Mouse (Mus musculus) liver, postnatal 0 days (tissue): Measurements from ENCODE around the gene Slx4ip.
"Not testable (repeated sequence)": the region's sequence is repeated elsewhere in the genome, so short reads cannot be mapped to it uniquely, and the experiment has no call there.

Experiments used
- CTCF ChIP-seq: sonication (generic); IDR thresholded peaks from 2 replicates; pipeline ENCODE4 v1.5.1; 2016; ENCODE audit warnings: antibody characterized with exemption, low read depth
- EP300 ChIP-seq: IDR thresholded peaks from 2 replicates; pipeline ENCODE4 v1.6.1; 2016; ENCODE audit warnings: antibody characterized with exemption, low read depth, mild to moderate bottlenecking

- TF ChIP-seq CTCF, EP300: not testable (repeated sequence)
Measured at GRCm38 (mm10) chr2:136890716-136891067, 326 bp upstream of the Slx4ip start.
